Mouse (Mus musculus) stomach, postnatal 0 days (tissue): ENCODE data around the gene Akr1b10.

Source experiments
- CTCF ChIP-seq: IDR thresholded peaks from 2 replicates; pipeline ENCODE4 v1.5.1; 2016; ENCODE audit warnings: antibody characterized with exemption, low read depth, mild to moderate bottlenecking, moderate library complexity
- EP300 ChIP-seq: optimal IDR thresholded peaks from 2 replicates; pipeline ENCODE3; 2016; ENCODE audit warnings: antibody characterized with exemption

GRCm38 (mm10) chr6:34370081-34370480 lies 13.9 kb upstream of the Akr1b10 start:
- TF ChIP-seq EP300 (no peak), CTCF (no peak)
